Mouse (Mus musculus) lung, postnatal 0 days (tissue): Measurements from ENCODE around the gene Gm10663.

Experiments
- CTCF ChIP-seq: IDR thresholded peaks from 2 replicates; pipeline ENCODE4 v1.5.1; 2016; ENCODE audit warnings: antibody characterized with exemption, mild to moderate bottlenecking
- EP300 ChIP-seq: IDR thresholded peaks from 2 replicates; pipeline ENCODE4 v1.6.1; 2016; ENCODE audit warnings: antibody characterized with exemption, mild to moderate bottlenecking, control low read depth

GRCm38 (mm10) chr8:65068473-65068819, 6.4 kb upstream of the Gm10663 start:
- no peak for TF ChIP-seq CTCF
- no peak for TF ChIP-seq EP300
